Mouse (Mus musculus) cerebellum, adult (tissue): ENCODE measurements at regions not wholly inside any gene's neighbourhood (a gene's known extent, or its start where the extent isn't known, plus 50 kb on each side); places are given as distances from the start of the nearest gene placed in this dataset.

ENCODE experiments used
- ATAC-seq: cut with Nextera tagmentation; 2 replicates; pipeline ENCODE4 v1.9.2; 2017; ENCODE audit warnings: mild to moderate bottlenecking, moderate library complexity, mixed read lengths; ENCODE audit not compliant: insufficient number of reproducible peaks, low FRiP score, low TSS enrichment

DNA sequence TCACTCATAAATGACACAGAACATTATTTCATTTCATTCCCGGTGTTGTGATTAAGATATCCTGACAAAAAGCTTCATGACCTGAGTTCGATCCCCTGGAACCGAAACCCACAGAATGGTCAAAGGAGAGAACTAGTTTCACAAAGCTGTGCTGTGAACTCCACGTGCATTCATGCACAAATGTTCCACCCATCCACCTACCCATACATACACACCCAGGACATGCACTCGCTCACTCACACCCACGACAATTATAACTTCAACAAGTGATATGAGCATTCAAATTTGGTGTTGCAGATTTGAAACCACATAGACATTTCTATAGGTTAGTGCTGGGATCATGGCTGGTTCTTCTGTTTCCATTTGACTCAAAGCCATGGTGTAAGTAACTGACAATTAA lies 243.4 kb downstream of the Gm11361 start:
- ATAC-seq = no peak

- ATAC-seq = no peak
Observed at GRCm38 (mm10) chr13:28497483-28497882, 240.2 kb downstream of the Gm11361 start.

DNA sequence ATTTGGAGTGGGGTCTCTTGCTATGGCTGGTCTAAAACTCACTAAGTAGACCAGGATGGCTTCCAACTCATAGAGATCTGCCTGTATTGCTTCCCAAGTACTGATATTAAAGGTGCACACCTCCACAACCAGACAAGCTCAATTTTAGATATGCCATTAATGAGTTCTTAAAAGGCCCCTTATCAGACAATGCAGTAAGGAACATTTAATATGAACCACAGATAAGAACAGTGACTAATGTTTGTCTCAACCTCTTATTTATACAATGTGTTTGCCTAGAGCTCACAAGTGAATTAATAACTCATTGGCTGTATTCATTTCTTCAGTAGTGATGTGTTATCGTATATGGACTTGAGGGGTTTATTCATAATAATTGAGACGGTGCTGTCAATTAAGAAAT lies 234.7 kb downstream of the Gm11361 start:
- ATAC-seq = no peak

DNA sequence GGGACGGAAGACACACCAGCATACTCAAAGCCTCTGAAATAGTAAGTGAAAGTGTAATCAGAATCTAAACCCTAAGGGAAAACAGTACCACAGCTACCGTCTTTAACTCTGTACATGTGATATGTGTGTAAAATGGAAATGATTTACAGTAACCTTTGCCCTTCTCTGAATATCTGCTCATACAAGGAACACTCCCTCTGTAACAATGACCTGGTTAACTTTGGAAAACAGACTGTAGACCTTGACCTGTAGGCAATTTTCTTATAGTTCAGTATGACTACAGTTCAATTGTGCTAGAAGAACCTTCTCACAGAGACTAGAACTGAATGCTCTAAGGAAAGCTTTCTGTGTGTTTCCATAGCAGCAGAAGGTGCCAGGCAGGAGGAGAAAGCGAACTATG lies 226.4 kb downstream of the Gm11361 start:
- ATAC-seq = no peak

GRCm38 (mm10) chr13:28481224-28481965 lies 224.1 kb downstream of the Gm11361 start:
- ATAC-seq = peak; percentile 82

- no peak for ATAC-seq
Observed at GRCm38 (mm10) chr13:28466151-28466550, 208.8 kb downstream of the Gm11361 start.

DNA sequence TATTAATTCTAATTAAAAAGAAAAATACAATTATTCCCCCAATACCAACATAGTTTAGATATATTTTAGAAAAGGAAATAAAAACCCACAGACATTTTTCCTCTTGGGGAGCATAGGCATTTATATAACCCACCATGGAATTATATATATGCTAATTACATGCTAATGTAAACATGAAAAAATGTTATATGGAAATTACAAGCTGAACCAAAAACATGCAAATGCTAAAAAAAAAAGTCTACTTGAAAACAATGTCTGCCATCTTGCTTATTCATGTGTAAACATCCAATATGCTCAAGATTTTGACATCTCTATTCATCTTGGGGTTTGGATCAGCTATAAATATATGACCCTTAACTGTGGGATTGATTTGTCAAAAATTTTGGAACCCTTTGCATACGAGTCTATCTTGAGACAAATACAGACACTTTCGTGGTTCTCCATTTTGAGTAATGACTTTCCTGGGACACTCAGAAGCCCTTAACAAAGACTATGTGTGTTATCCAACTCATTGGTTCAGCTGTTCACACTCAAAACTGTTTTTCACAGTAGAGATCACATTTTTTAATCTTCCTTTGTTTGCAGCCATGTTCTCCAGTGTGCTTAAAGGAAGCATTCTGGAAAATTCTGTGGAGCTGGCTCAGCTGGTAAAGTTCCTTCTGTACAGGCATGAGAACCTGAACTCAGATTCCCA lies 208.0 kb downstream of the Gm11361 start:
- no peak for ATAC-seq

- ATAC-seq = no peak
Observed at GRCm38 (mm10) chr13:28461281-28461680, 204.0 kb downstream of the Gm11361 start.

DNA sequence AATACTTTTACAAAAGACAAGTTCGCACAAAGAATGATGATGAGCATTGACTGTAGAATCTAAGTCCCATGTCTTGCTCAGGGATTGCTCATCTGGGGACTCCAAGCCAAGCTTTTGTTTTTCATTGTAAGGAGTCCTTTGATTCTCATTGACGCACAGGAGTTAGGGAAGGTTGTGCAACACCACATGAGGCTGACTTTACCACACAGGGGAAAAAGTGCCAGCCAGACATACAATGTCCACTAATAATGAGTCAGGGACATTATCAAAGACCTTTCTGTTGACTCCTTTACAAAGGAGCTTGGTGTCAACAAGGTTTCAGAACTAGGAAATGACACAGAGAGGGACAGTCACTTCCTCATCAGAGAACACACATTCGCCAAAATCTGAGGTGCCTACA lies 200.1 kb downstream of the Gm11361 start:
- no peak for ATAC-seq

- ATAC-seq = no peak
Observed at GRCm38 (mm10) chr13:28455878-28456277, 198.6 kb downstream of the Gm11361 start.

DNA sequence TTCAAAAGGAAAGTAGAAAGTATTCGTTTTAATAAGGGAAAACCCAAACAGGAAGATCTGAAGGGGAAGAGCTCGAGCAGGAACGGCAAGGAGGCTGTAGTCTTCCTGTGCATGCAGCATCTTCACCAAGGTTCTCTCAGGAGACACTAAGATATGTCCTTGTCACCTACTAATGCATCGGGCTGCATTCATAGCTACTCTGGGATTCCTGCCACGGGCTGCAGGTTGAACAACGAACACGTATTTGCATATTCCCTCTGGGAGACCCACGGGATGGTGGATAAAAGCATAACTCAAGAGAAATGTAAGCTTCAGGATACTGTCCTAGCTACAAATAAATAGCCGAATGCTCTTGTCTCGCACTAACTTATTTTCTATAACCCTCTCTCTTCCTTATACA lies 197.7 kb downstream of the Gm11361 start:
- no peak for ATAC-seq

DNA sequence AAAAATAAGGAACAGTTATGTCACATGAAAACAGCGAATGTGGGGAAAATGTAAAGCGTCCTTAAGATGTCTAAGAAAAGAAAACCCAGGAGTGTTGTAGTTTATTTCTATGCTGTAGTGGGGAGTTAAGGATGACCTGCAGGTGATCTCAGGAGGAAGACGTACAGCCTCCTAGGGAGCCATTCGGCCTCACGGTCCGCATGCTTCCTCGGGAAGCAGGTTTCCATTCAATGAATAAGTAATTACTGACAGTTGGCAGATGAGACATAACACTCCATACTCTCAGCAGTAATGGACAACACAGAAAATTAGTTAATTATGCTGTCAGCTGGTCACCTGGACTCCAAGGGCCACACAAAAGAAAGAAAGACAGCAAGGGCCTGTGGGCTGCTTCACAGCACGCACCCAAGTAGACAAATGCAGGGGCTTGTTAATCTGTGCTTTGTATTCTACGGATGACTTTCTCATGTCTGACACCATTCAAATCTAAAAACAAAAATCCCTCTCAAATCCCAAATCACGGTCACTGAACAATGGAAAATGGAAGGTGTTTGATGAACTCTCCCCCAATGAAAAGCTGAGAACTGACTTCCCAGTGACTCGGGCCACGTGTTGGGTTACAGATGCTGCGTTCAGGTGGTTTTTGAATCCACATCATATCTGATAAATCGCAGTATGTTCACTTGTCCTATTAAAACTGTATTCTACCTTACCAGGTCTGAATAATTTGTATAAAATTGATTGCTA lies 193.5 kb downstream of the Gm11361 start:
- no peak for ATAC-seq

DNA sequence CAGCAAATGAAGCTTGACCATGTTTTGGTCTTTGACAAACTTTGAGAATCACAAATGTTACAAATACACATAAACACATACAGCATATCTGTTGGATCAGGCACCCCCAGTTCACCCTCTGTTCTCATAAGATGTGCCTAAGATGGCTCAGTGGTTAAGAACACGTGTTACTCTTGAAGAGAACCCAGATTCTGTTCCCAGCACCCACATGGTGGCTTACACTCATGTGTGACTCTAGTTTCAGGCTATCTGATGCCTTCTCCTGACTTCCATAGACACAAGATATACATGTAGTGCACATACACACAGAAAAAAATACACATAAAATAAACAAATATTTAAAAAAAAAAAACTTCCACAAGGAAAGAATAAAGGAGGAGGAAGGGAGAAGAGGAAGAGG lies 191.7 kb downstream of the Gm11361 start:
- no peak for ATAC-seq

DNA sequence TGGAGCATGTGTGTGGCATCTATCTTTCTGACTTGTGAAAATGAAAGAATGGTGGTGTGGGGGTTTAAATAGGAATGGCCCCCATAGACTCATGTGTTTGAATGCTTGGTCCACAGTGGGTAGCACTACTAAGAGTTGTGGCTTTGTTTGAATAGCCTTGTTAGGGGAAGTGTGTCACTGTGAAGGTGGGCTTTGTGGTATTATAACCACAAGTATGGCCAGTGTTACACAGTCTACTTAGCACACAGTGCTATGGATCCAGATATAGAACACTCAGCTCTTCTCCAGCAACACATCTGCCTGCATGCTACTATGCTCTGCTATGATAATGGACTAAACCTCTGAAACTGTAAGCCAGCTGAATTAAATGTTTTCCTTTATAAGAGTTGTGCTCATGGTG lies 184.9 kb downstream of the Gm11361 start:
- no peak for ATAC-seq

DNA sequence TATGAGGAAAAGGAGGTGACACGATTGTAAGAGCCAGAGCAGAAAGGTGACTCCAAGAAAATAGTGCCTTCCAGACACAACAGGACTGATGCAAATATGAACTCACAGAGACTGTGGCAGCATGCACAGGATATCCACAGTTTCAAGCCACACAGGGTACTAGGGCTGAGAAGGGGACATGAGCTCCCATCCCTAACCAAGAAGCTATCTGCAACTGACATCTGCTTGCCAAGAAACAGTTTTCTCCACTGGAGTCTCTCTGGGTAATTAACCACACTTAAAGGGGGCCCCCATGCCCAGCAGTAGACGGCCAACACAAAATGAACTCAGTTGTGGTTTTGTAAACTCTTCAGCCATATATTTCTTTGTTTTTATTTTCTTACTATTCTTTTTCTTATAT lies 176.1 kb downstream of the Gm11361 start:
- ATAC-seq = no peak

- no peak for ATAC-seq
Observed at GRCm38 (mm10) chr13:28432017-28432416, 174.7 kb downstream of the Gm11361 start.

DNA sequence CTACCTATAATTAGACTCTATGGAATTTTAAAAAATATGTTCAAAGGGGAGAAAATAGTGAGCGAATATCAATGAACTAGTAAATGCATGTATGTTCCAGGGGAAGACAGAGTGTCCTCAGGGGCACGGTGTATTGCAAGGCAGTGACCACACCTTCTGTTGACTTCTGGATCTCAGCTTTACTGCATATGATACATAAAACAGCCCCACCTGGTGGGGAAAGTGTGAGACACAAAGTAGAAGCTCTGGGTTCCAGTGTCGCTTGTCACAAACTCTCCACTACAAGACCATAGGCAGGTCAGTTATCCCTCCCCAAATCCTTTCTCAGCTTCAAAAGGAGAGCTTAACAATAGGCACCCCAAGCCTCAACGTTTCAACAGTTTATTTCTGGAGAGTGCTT lies 168.8 kb downstream of the Gm11361 start:
- 0 out of 2 replicates have a peak, but pooled peaks have one; percentile 32 for ATAC-seq

DNA sequence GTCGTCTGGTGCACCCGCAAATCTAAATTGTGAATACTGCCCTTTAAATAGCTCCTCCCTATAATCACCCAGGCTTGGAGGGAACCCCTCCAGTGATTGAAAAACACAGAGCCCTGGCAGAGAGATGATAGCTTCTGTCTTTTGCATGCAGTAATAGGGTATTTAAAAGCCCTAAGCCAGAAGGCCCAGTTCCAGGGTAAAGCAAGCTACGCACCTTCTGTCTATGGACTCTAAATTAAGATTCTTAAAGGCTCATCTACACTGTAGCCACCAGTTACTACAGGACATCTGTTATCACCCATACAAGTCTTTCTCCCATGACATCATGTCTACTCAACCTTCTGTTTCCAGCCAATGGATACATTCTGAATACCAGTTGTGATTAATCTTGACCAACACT lies 167.8 kb downstream of the Gm11361 start:
- no peak for ATAC-seq

DNA sequence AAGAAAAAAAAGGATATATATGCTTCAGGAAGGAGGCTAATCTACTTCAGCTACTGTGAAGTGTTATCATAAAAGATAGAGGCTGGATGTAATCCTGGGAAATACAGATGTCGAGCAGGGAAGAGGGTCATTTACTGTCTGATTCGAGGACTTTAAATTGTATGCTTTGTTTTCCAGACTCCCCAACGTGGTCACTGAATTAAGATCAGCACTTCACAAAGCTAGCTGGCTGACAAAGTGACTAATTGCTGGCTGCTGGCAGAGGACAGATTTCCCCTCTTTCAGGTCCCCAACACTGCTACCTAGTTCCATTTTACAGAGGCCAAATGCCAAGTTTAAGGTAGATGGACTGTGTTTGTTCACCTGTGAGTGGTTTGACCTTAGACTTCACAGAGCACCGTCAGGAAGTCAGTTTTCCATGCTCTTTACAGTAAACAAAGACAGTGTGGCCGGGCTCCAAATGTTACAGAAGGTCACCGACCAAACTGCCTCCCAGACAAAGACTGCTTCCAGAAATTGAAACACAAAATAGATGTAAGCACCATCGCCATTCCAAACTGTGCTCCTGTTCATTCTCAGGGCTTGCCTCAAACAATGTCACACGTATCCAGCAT lies 167.2 kb downstream of the Gm11361 start:
- no peak for ATAC-seq

GRCm38 (mm10) chr13:28421309-28421708 lies 164.0 kb downstream of the Gm11361 start:
- ATAC-seq = no peak

DNA sequence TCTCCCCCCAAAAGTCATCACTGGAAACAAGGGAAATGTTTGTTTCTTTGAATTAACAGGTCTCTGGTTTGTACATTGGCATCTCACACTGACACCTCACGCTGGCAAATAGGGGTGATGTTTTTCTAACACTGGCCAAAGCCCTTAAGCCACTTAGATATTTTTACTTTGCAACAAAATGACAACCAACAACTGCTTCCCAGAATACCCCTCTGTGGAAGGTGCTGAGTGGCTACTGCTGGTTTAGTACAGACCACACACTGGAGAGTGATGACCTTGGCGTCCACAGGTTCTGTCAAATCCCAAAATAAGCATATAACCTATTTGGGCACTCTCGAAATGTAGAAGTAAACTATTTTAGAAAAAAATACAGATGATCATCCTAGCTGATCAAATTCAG lies 163.3 kb downstream of the Gm11361 start:
- ATAC-seq = no peak
